Mouse (Mus musculus) B cell, adult 2 months (primary cell): ENCODE data around the gene Cfap43.

ENCODE experiments used
- DNase-seq, 2 experiments: peaks; one replicate each; pipeline ENCODE4 v3.0.0; 2022

Gene Cfap43

GRCm38 (mm10) chr19:47698266-47698665 lies 220.8 kb downstream of the Cfap43 start:
- no peak for DNase-seq

- DNase-seq: no peak
Observed at GRCm38 (mm10) chr19:47697067-47697466, 222.0 kb downstream of the Cfap43 start.

GRCm38 (mm10) chr19:47696411-47696810 lies 222.7 kb downstream of the Cfap43 start:
- no peak for DNase-seq

GRCm38 (mm10) chr19:47695725-47696124 lies 223.4 kb downstream of the Cfap43 start:
- no peak for DNase-seq

GRCm38 (mm10) chr19:47691994-47692393 lies 227.1 kb downstream of the Cfap43 start, which contains the start of gene Col17a1:
TSS of gene Col17a1 (minus strand) at chr19:47692094.
- DNase-seq: no peak

GRCm38 (mm10) chr19:47689592-47689991 lies 229.5 kb downstream of the Cfap43 start:
- DNase-seq: no peak
